Mouse (Mus musculus) large intestine, adult 2 months (tissue): ENCODE data around the gene Usp37. TPM values are rescaled to one million over a fixed set of nuclear protein-coding genes. Genes with fewer than 3 reads are reported as not detected.

Experiments used
- DNase-seq: peaks from one replicate; pipeline ENCODE4 v3.0.0-alpha.2; 2012; ENCODE audit warnings: low read depth, low spot score
- WGBS: fragments of 180-500 bp; shearing (Covaris S2); methylation state at CpG from one replicate; pipeline ENCODE4 v1.1.7; 2018; 5-methylcytosine and 5-hydroxymethylcytosine counted together
- polyA plus RNA-seq: library from polyadenylated mRNA; depleted of rRNA; stranded (reverse); fragments of >200 nt; gene quantifications from 2 replicates; pipeline ENCODE4 v1.2.3, GENCODE M21; 2012

The Usp37 gene
- polyA plus RNA-seq, 1 experiment, result 2.6 TPM

- DNase-seq, result no peak
- 25% methylated on average over 1 of the region's 1 CpGs for WGBS
These were observed 43.0 kb downstream of the Usp37 start for GRCm38 (mm10) chr1:74501106-74501505.

GRCm38 (mm10) chr1:74485792-74486191 lies 58.3 kb downstream of the Usp37 start:
- DNase-seq, result no peak
- 96% methylated on average over 5 of the region's 5 CpGs for WGBS

DNA sequence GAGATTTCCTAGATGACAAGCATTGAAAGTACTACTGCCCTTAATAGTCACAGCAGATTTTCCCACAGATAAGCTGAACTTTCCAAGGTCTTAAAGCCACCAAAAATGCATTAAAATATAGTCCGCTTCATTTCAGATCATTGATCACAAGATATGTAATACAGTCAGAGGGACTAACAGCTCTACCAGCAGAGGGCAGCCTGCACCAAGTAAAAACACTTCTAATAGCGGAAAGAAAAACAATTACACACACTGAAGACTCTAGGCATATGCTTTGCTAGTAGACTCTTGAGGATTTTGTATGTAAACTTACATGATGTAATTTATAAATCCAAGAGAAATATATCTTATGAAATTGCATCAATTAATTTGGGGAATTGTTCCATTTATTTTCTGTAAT lies 83.8 kb downstream of the Usp37 start:
- DNase-seq, result no peak
- 70% methylated on average over 2 of the region's 2 CpGs for WGBS

DNA sequence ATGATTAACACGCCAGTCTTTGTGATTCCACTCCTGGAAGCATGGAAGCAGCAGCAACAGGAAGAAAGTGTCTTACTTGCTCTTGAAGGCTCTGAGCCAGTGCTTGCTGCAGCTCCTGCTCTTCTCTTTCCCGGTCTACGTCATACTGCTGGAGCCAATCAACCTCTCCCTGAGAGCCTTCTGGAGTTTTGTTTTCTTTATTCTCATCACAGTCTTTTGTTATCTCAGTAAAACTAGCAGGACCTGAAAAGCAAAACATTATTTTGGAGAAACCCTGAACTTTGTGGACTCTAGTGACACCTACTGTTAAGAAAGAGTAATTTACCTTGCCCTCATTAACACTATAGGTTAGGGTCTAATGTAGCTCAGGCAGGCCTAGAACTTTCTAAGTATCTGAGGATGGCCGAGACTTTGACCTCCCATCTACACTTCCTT lies 91.5 kb downstream of the Usp37 start:
- DNase-seq, result peak; percentile 88
- 15% methylated on average over 4 of the region's 4 CpGs for WGBS

DNA sequence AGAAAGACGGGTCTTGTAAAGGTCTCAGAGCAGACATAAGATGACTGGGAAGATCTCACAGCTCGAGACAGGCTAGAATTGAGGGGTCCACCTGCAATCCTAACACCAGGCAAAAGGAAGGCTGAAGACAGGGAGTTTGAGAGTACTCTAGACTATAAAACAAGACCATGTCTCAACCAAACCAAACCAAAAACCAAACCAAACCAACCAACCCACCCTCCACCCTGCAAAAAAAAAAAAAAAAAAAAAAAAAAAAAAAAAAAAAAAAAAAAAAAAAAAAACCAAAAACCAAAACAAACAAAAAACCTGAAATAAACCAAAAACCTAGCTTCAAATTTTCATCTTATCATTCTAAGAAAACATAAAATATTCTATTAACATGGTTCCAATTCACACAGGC lies 99.5 kb downstream of the Usp37 start:
- no peak for DNase-seq
- WGBS, result 98% methylated on average over 2 of the region's 2 CpGs

- WGBS, result 85% methylated on average over 19 of the region's 19 CpGs
- DNase-seq, result no peak
These were observed 104.8 kb downstream of the Usp37 start for GRCm38 (mm10) chr1:74439166-74439876.

DNA sequence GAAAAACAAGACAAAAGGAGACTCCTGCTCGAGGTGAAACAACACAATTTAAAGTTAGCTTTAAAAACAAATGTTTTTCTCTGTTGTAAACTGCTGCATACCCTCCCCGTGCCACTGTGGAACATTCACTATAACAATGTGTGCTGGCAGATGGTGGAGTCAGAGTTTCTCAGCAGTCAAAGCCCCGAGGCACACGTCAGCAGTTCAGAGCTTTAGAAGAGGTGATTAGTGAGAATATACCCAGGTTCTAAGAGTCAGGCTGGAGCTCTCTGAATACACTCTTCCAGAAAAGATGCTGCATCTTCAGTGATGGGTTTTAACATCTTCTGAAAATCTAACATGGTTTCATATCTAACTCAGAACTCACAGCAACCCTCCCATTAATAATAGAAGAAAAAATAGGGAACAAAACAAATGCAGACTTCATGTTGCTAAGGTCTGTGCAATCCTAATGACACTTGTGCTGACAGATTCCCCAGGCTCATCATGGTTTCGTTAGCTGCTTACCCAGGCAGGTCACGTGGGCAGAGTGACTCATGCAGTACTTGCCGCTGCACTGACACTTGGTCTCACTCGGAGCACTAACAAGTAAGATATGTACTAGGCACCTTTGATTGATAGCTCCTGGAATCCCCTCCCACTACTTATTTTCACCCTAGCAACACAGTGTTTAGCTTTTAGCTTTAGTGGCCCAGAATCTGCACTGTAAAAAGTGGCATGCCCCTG lies 106.2 kb downstream of the Usp37 start:
- WGBS, result 35% methylated on average over 8 of the region's 8 CpGs
- peak; percentile 78 for DNase-seq

- peak; percentile 83 for DNase-seq
- WGBS, result 30% methylated on average over 6 of the region's 6 CpGs
These were observed 108.5 kb downstream of the Usp37 start for GRCm38 (mm10) chr1:74435563-74435962.

GRCm38 (mm10) chr1:74434596-74434995 lies 109.5 kb downstream of the Usp37 start:
- WGBS, result 14% methylated on average over 5 of the region's 5 CpGs
- DNase-seq, result peak; percentile 92

DNA sequence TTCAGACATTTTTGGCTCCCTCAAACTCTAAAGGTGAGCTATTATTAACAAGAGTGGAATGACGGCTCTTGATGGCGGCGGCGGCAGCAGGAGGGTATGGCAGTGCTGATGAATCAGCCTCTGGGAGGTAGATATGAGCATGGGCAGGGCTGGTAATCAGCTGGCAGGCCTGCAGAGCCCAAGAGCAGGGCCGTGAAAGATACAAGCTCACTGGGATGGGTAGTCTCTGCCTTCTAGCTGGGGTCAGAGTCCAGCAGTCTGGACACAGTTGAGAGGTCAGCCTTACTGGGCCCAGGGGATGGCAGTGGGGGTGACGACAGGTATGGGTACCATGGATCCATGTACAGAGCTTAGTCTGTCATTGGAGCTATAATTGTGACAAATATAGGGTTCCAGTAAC lies 110.9 kb downstream of the Usp37 start:
- DNase-seq, result no peak
- 39% methylated on average over 6 of the region's 6 CpGs for WGBS

GRCm38 (mm10) chr1:74425845-74426244 lies 118.2 kb downstream of the Usp37 start:
- WGBS, result 62% methylated on average over 7 of the region's 7 CpGs
- DNase-seq, result no peak

DNA sequence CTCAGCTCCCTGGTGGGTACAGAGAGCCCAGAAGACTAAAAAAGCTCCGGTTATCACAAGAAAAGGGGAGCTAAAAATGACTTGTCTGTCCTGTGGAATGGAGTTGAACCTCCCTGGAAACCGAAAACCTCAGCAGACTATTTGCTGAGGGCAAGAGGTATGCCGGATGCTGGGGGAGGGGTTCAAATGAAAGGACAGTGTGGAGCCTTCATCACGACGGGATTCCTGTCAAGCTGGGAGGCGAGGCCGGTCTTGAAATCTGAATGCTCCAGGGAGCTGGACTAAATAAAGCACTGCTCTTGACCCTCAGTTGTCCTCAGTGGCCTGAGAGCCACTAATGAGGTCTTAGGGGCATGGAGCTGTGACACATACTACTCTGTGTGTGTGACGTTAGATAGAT lies 120.9 kb downstream of the Usp37 start:
- WGBS, result 81% methylated on average over 8 of the region's 8 CpGs
- DNase-seq, result no peak

- DNase-seq, result no peak
- WGBS, result 25% methylated on average over 9 of the region's 9 CpGs
These were observed 124.7 kb downstream of the Usp37 start for GRCm38 (mm10) chr1:74419440-74419794.

DNA sequence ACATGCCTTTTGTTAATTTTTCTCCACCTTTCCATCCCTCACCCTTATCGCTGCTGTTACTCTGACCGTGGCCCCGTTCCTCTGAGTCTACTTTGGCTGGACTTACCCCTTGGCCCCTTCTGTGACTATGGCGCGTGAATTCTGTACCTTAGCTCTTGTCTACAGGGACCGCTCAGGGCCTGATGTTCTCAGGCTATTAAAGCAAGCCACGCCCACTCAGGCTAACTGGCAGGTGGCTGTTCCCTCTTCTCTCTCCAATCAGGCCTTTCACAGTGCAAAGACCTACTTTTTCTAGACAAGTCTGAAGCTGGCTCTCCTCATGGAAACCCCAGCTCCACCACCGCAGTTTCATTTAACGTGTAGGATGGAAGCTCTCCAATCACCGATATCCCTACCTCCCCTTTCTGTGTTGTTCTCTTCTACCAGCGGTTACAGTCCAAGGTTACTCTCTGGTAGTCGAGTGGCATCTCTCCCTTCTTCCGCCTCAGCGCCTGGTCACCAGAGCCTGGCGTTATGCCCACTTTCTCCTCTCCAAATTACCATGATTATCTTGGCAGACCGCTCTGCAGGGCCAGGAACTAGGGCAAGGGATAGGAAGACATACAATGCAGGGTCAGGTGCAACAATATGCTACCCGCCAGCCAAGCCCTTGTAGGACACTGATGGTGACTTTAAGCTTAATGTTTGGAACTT lies 125.2 kb downstream of the Usp37 start:
- 30% methylated on average over 17 of the region's 17 CpGs for WGBS

DNA sequence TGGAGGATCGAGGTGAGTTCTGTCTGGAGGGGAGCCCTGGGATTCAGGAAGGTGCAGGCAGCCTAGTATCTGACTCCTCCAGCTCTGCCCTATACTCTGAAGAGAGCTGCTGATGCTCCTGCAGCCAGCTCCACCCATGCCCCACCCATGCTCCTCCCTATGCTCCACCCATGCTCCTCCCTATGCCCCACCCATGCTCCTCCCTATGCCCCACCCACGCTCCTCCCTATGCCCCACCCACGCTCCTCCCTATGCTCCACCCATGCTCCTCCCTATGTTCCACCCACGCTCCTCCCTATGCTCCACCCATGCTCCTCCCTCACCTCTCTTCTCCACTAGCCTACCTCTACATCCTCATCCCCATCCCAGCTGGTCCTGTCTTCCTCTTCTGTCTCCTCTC lies 128.9 kb downstream of the Usp37 start:
- WGBS, result 33% methylated on average over 4 of the region's 4 CpGs
- DNase-seq, result no peak

More for the DNA sequence above, 125.2 kb downstream of the Usp37 start:
- DNase-seq, result no peak

- DNase-seq, result no peak
- 42% methylated on average over 8 of the region's 8 CpGs for WGBS
These were observed 131.4 kb downstream of the Usp37 start for GRCm38 (mm10) chr1:74412711-74413110.

DNA sequence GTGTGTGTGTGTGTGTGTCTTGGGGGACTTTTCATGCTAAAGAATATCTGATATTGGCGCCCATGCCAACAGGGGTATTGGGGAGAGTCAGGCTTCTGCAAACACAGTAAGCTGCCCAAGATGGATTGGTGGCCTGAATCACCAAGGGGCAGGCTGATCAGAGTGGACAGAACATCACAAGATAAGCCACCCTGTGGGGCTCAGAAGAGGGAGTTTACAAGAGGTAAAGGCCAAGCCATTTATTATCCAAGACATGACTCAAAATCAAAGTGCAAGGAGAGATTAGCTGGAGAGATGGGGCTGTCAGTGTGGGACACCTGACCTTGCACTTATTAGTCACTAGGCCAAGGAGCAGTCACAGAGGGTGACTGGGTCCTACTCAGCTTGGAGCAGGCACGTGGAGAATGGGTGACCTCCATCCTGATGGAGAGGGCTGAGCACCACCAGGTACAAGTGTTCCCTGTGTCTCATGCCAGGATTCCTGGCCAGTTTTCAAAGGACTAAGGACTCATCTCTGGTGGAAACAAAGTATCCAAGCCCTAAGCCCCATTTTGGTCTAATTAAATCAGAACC lies 132.2 kb downstream of the Usp37 start:
- 31% methylated on average over 2 of the region's 2 CpGs for WGBS
- DNase-seq, result no peak

GRCm38 (mm10) chr1:74408589-74409504 lies 135.2 kb downstream of the Usp37 start, which contains the start of gene Vil1:
TSS of gene Vil1 (plus strand) at chr1:74409376.
- DNase-seq, result no peak
- 19% methylated on average over 15 of the region's 15 CpGs for WGBS

DNA sequence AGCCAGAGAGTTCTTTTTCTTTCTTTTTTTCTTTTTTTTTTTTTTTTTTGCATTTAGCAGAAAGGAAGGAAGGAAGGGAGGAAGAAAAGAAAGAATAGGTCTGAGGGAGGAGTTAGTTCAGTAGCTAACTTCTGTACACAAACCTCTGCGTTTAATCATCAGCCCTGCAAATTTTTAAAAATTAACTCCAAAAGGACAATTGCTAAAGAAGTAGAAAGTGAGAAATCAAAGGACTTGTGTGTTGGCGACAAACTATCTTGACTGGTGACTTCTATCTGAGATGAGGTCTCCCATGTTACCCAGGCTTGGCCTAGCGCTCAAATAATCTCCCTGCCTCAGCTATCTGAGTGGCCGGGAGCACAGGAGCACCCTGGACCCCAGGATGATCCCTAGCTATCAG lies 139.9 kb downstream of the Usp37 start:
- no peak for DNase-seq
- 72% methylated on average over 4 of the region's 4 CpGs for WGBS
